Mouse (Mus musculus) adrenal gland, adult 8-10 months (tissue): ENCODE measurements around the gene Egfl6. TPM values are rescaled to one million over a fixed set of nuclear protein-coding genes. Genes with fewer than 3 reads are reported as not detected.

Experiments
- DNase-seq: peaks from one replicate; pipeline ENCODE4 v3.0.0; 2022
- total RNA-seq, 4 experiments: library from RNA; stranded (reverse); gene quantifications; 2 replicates each; pipeline ENCODE4 v1.2.4; 2022

Egfl6 gene
- total RNA-seq = 10 to 100 TPM; 20.7 to 26.4 (median 24.1) TPM

DNA sequence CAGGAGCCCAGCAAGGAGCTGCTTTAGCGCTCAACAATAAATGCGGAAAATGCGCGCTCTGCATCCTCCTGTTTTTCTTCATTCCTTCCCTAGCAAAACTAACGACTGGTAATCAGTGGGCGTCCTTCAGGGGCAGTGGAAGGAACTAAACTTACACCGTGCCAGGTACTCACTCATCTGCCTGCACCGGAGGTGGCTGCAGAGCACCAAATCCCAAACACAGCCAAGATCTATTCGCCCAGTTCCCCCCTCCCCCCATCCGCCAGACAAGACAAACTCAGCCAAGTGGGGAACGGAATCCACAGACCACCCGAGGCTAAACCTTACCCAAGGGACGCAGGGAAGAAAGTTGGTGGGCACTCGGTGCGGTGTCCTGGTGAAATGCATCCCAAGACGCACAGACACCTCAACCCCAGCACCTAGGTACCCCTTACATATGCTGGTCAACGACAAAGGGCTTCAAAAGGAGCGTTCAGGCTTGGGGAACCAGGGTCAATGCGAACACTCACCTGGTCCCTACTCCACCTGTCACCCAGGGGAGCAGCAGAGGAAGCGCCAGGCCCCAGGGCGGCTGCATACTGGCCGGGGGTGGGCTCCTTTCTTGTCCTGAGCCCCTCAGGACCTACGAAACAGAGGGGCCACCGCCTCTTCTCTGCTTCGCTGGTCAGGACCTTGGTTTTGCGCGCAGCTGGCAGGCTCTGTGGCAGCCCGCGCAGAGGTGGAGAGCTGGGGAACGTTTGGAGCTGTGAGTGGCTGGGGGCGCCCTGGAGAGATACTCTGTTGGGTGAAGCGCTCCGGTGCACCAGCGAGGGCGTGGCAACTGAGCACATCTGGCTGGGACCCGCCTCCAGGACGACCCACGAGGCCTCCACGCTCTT lies at the start of gene Egfl6:
TSS of gene Egfl6 (minus strand) at position 774 of the 878 bp plus-strand sequence.
- peak; percentile 8 for DNase-seq

DNA sequence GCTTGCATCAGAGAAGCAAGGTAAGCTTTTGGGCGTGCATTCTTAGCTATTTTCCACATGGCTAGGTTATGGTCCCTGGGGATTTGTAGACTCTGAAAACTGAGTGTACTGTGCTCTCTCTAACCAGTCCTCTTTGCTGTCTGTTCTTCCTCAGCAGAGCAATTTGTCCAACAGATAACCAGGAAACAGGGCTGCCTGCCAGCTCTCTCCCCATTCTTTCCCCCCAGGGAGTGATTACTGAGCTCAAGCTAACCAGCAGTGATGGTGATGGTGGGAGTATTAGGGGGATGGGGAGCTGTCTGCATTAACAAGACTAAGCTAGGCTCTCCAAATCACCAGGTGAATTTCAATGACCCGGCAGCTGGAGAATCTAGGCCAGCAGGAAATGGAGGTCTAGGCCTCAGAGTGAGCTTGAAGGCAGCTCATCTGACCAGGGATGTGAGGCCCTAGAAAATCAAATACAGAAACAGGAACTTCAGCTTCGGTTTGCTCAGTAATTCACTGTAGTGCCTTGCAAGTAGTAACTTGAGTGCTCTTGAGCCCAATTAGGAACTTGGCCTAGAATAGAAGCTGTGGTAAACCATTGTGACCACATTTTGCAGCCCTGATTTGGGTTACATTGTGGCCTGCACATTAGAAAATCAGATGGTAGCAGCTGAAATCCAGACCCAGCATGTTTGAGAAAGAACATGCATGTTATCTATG lies 41.5 kb upstream of the Egfl6 start:
- DNase-seq = no peak

DNA sequence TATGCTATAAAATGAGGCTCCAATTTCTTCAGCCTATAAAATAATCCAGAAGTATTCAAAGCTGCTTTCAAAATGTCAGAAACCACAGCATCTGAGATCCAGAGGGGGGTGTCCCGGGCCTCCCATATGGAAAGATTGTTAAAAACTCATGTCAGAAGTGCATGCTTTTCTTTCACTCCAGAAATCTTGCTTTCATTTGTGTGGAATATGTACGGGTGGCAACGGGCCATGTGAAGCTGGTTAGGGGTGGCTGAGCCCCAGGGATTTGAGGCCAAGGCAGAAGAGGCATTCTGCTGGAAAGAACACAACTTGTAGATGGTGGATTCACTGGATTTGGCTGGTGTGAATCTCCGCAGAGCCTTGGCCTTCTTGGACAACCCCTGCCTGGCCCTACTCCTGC lies 40.7 kb upstream of the Egfl6 start:
- no peak for DNase-seq

DNA sequence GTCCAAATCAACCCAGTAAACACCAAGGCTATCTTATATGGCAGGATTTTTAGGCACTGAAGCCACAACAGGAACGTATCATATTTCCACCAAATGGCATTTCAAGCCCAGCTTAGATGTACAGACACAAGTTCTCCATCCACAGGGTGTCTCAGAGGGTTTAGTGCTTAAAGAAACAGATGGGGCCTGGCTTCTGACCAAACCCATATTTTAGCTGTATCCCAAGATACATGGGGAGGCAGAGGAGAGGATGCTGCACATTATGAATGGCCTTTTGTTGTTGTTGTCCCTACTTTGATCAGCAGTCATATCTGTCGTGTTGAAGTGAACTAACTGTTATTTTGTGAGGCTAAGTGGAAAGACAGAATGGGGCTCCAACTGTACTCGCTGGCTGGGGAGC lies 37.7 kb upstream of the Egfl6 start:
- DNase-seq = no peak

DNA sequence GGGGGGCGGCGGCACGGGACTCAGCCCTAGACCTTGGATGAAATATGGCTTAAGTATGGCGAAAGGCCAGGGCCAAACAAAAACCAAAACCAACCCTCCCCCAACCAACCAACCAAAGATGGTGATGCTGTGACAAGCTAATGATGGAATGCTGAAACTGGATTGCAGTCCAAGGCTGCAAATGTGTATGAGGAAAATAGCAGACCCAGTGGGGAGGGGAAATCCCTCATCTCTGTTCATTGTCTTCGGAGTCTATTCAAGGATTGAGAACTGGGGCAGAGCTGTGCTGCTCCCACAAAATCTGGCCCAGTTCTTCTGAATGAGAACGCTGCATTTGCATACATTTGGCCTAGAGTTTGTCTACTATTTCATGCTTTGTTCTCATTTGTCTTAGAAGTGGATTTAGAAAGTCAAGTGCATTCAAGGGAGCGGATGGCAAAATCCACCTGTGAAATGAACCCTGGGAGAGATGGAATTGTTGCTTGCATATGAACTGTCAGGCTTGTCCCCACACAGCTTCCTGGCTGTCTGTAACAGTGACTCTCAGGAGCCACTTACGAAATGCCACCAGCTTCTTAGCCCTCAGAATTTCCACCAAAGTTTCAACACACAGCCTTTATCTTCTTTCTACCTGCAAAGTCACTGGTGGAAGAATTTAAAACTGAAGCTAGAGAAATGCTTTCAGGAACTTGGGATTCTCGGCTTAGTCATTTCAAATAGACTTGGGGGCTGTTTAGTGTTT lies 36.2 kb upstream of the Egfl6 start:
- peak; percentile 38 for DNase-seq

DNA sequence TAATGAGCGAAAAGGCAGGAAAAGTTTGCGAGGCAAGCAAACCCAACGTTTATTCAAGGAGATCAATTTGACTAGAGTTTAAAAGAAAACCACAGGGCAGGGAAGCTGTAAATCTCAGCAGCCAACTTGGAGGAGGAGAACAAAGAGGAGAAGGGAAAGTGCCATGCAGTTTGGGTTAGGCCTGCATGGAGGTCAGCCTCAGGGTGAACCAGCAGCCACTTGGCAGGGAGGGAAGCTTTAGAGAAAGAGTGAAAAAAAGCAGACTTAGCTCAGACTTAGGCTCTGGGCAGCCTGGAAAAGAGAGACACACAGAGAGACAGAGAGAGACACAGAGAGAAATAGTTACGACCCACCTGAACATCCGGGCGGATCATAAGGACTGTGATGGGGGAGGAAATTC lies 35.4 kb upstream of the Egfl6 start:
- no peak for DNase-seq

DNA sequence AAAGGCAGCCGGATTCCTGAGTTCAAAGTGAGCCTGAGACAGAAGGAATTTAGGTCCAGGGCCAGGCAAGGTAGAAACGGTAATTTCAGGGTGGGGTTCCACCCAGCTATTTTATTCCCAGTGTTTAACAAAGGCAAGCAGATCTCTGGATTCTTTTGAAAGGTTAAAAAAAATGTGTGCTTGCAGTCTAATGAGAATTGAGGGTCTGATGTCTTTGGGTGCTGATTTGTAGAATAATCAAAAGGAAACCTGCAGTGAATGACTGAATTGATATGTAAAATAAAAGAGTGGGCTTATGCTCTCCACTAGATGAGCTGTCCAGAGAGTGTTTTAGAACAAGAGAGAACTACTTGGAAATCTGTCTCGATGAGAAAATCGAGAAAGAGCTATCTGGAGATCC lies 33.6 kb upstream of the Egfl6 start:
- no peak for DNase-seq

DNA sequence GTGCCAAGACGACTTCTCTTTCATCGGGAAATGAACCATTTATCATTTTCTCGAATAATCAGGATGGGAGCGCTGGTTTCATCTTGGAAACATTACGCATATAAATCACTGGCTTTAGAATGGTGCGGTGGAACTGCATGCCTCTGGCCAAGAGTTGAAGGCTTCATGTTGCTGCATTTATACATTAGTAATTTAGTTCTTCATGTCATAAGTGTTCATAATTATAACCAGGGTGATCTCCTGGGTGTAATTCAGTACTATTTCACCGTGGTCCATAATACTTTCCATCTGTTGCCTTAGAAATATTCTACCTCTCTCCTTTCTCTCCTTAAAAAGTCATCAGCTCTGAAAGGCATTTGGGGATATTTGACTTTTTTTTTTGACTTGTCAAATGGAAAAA lies 29.7 kb upstream of the Egfl6 start:
- DNase-seq = no peak

DNA sequence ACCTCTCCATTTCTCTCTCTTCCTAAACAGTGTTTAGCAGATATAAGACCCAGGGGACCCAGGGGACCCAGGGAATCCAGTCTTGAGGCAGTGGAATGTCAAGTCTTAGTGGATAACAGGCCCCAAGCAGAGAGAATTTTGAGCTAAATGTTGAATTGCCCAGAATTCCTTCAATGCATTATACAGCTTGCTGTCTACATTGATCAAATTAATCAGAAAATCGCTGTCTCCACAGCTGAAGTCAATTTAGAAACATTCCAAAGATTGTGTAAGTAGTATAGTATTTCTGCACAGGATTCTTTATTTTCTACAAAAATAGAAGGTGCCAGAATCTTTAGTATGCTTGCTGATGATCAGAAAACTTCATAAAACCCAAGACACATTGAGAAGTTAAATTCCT lies 9.4 kb downstream of the Egfl6 start:
- DNase-seq = no peak

DNA sequence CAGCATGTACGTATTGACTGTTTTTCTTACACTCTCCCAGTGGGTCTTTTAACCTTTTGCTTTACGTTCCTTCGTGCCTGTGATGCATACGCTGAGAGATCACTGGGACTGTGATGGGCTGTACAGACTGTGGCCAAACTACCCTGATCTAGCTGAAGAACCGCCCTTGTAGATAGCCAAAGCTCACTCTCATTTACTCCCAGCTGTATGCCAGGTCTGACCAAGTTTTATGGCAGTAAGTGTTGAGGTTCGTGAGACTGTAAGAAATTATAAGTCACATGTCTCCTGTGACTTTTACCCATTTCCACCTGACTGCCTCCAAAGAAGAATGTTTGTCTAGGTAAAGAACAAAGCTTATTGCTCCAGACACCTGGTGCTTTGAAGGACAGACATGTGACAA lies 19.5 kb downstream of the Egfl6 start:
- no peak for DNase-seq

DNA sequence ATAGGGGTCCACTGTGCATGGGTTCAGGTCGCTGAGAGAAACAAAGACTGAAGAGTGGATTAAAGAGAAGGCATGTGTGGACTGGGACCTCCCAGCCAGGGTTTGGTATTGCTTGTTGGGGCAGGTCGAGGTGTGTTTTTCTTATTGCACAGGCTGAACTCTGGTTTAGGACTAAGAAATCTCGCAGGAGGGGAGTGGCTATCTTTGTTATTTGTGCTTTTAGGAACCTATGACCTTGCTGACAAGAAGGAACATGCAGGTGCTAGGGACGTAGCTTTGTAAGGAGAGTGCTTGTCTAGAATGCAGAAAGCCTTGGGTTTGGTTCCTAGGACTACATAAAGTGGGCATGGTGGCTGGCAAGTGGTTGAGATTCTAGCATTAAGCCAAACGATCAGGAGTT lies 20.1 kb downstream of the Egfl6 start:
- DNase-seq = no peak

DNA sequence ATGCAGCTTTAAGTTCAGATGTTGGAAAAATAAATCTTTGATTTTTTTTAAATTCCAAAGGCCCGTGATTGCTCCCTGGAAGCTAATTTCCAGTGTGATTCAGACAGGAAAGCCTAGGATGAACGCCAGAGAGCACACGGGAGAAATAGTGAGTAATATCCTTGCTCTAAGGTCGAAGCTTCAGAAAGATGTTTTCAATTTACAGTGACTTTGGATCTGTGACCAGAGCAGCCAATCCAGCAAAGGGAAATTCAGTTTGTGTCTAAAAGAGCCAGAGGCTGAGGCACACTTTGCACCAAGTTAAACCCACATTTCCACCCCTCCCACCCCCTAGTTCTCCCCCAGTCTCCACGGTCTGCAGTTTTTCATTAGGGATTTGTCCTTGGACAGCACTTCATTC lies 20.6 kb downstream of the Egfl6 start:
- DNase-seq = no peak

DNA sequence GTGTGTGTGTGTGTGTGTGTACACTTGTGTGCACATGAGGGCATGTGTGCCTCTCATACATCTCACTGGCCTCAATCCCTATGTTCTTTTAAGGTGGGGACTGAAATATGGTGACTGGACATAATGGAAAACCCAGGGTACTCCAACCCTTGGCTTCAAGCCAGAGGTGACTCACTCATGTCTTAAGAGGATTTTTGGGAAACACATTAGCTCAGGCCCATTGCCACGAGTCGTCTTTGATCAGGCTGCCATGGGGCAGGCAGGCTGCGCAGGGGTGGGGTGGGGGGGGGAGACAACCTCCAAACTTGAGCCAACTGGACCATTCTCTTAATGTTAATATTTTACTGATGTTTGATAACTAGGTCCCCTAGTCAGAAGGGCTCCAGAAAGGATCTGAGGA lies 26.2 kb downstream of the Egfl6 start:
- peak; percentile 9 for DNase-seq

DNA sequence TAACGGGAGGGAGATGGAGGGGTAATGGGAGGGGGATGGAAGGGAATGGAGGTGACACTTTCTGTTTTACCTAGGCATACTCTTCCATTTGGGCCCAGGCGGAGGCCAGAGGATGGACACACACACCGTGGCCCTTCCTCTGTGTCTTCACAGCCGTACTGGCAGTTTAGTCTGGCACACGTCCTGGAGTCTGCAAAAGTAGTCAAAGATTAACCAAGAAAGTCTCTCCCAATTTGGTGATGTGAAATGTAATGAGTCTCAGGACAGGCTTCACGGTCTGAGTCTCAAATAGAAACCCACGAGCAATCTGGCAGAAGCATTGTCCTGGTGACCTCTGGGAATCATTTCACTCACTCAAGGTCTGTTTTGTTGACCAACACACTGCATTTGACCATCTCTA lies 33.2 kb downstream of the Egfl6 start:
- no peak for DNase-seq

DNA sequence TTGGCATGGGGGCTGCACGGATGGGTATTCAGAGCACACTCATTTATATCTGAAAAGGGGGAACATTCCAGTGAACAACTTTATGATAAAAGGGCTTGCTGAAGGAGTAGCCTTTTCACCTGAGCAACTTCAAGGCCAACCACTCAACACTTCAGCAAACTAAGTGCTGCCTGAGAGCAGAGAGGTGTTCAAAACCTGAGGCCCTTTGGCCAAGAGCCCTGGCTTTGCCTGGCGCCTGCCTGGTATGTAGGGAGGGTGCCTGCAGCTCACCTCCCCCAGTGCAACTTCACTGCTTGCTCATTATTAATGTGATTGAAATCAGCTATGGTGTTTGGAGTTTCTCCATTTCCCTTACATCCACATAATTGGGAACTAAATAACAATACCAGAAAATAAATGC lies 39.0 kb downstream of the Egfl6 start:
- no peak for DNase-seq

DNA sequence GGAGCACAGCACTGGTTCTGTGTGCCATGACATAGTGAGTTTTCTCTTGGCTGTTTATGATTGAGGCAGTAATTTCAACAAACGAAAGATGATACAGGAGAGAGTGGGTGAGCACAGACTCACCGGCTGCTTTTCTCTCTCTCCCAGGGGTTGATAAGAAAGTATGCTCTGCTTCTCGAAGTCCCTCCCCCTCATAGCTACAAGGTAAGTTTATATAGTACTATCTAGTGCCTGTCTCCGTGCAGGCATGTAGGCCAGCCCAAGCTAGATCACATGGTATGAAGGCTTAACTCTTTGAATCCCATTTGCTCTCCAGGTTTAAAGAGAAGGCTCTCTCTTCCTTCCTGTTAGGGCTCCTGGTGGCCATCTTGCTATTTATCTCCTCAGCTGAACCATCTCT lies 50.4 kb downstream of the Egfl6 start:
- DNase-seq = no peak

DNA sequence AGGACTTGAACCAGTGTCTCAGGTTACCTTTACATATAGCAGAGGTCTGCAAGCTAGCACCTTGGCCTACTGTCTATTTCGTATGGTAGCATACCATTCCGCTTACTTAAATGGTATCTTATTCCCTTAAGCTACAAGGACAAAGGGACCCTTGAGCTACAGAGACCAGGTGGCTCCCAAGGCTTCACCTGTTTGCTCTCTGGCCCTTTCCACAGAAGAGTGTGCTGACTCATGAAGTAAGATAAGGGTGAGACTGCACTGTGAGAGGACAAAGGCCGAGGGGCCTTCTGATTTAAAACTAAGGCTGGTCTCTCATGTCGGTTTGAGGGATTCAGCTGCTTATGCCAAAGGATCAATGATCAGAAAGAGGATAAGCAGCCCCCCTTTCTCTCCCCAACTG lies 52.1 kb downstream of the Egfl6 start:
- no peak for DNase-seq

DNA sequence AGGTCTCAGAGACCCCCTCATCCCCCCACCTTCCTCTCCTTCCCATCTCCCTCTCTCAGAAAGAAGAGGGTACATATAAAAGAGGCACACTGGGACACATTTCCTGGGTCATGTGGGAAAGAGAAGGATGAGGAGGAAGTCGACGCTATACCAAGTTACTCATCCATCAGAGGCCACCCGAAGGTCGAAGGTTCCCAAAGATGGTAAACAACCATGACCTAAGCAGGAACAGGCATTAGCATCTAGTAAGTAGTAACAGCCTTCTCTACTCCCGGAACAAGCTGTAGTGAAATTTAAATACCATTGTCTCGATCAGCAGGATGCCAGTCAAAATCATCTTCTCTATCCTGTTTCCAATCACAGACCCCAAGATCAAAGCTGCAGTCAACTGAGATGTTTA lies 53.8 kb downstream of the Egfl6 start:
- no peak for DNase-seq

DNA sequence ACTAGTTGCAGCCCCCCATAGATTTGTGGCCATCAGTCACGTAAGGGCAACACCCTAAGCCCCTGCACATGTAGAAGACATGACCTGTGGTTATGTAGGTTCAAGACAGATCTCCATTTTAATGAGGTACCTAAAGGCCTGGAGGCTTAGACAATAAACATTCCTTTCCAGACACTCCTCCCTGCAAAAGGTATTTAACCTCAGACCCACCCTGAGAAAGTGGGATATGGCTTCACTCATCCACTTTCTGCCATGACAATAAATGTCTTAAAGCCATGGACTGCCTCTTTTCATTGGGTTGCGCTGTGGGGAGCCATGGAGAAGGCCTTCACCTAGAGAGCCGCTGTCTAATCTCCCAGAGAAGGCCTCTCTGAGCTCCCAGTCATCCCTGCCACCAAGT lies 57.4 kb downstream of the Egfl6 start:
- DNase-seq = no peak

DNA sequence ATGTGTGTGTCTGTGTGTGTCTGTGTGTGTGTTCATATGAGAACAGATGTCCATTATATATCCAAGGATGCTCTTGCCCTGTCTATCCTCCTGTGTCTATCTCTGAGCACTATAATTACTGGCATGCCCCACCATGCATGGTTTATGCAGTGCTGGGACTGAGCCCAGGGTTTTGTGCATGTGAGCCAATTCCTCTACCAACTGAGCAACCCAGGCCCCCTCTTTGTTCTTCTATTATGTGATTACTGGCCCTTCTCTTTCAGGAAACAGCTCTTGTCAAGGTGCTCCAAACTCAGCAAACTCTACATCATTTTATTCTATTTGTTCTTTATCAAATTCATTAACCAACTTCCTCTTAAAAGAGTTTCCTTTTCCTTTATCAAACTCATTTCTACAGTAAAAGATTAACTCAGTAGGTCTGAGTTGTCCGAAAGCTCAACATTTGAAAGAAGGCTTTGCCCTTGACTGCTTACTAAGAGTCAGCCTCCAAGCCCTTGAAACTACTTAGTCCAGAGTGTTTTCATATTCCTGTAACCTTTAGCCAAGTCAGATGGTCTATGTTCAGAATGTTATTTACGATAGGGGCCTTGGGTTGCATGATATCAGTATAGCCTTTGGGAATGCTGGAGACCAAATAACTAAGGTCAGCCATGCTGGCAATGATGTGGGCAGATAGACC lies 59.7 kb downstream of the Egfl6 start:
- no peak for DNase-seq

DNA sequence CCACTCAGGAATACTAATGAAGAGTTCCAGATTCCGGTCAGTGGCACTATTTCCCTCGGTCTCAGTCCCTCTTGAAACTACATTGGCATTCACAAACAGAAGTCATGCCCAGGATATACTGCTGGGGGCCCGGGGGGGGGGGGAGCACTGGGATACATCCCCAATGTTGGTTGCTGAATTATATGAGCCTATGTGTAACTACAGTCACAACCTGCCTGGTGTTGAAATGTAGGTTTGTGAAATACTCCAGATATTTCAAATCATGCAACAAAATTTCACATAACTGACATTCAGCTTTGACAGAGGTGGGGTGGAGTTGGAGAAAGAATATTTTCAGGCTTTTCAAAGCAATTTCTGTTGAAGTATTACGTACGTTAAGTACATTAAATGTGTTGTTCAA lies 64.7 kb downstream of the Egfl6 start:
- DNase-seq = no peak

DNA sequence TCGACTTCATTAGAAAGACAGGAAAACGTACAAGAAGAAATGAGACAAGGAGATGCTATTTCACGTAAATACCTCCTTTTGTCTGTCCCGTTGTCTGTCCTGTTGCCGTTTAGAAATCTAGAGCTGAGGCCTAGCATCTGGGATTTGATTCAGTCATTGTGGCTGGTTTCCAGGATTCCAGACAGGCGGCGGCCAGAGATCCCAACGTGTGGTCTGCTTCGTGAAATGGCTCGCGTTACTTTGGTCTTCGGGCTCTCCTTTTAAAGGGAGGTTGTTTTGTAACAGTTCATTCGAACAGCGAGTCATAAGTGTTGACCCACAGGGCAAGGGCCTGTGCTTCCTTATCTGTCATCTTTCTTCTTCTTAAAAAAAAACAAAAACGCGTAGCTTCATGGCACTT lies 67.2 kb downstream of the Egfl6 start, which contains the start of gene Tceanc:
TSS of gene Tceanc (minus strand) at position 223 of the 400 bp plus-strand sequence.
- DNase-seq = no peak

DNA sequence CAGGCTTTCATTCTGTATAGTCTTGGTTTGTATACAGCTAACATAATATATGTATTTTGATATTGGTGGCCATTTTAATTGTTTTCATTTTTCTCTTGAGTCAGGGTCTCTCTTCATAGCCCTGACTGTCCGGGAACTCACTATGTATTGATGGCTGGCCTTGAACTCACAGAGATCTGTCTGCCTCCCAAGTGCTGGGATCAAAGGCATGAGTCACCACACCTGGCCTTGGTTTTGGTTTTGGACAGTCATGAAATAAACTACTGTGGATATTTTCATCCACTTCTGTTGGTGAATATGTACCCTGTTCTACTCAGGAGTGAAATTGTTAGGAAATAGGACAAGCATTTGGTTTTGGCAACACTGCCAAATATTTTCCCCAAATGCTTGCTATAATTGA lies 68.9 kb downstream of the Egfl6 start:
- peak; percentile 54 for DNase-seq
